Mouse (Mus musculus): ENCODE data around the gene Zfp597. TPM values are rescaled to one million over a fixed set of nuclear protein-coding genes. Genes with fewer than 3 reads are reported as not detected.

Zfp597 gene
- total RNA-seq, 1 experiment from 2014 or later, result 9.1 TPM

Other genes with a start within 250 kb of the Zfp597 start
- gene Mefv, start 166.5 kb downstream of the Zfp597 start, total RNA-seq (2017), result 3.9 and 7.0 TPM in 2 replicates
- gene Zfp263, start 140.5 kb downstream of the Zfp597 start, total RNA-seq (2017), result 45.4 and 46.5 TPM in 2 replicates
- gene Olfr15, start 53.7 kb downstream of the Zfp597 start, total RNA-seq (2017), result not detected in 2 replicates
- 0.73 and 0.87 TPM in 2 replicates for gene Zfp174, start 37.3 kb downstream of the Zfp597 start, total RNA-seq (2017)
- gene Naa60, start 12.2 kb downstream of the Zfp597 start, total RNA-seq (2017), result 30.0 and 39.6 TPM in 2 replicates
- 0.41 TPM in 1 of 2 replicates, not detected in the other for gene Gm20695, start 87 bp upstream of the Zfp597 start, total RNA-seq (2017)
- gene 1700037C18Rik, start 24.1 kb upstream of the Zfp597 start, total RNA-seq (2017), result 2.3 TPM in 1 of 2 replicates, not detected in the other
- gene Cluap1, start 24.2 kb upstream of the Zfp597 start, total RNA-seq (2017), result 51.3 and 55.6 TPM in 2 replicates
- gene Nlrc3, start 92.1 kb upstream of the Zfp597 start, total RNA-seq (2017), result 4.5 and 5.7 TPM in 2 replicates
- 23.5 and 33.1 TPM in 2 replicates for gene Slx4, start 119.2 kb upstream of the Zfp597 start, total RNA-seq (2017)
- 0.32 TPM in 1 of 2 replicates, not detected in the other for gene Dnase1, start 152.4 kb upstream of the Zfp597 start, total RNA-seq (2017)
- 154 and 169 TPM in 2 replicates for gene Trap1, start 193.3 kb upstream of the Zfp597 start, total RNA-seq (2017)